Mouse (Mus musculus): ENCODE data around the gene Nav2. TPM values are rescaled to one million over a fixed set of nuclear protein-coding genes. Genes with fewer than 3 reads are reported as not detected.
A peak's percentile ranks its signal among the peaks of the same experiment; 100 is the strongest.

Gene Nav2
- total RNA-seq, 2 experiments from 2014 or later, result 77.1 to 106 TPM

- DNase-seq (ENCODE audit: low spot score in 2 of 2), result peak; percentile 48 to 90
- intact Hi-C loops (cut with DNase I), result loop anchor here (1.0 to 5.0 kb wide), 3 partner anchors 43 to 114 kb away; no protein-coding TSS in a partner anchor
These were observed 167.8 kb downstream of the Nav2 start for GRCm38 (mm10) chr7:49076283-49076694.

DNA sequence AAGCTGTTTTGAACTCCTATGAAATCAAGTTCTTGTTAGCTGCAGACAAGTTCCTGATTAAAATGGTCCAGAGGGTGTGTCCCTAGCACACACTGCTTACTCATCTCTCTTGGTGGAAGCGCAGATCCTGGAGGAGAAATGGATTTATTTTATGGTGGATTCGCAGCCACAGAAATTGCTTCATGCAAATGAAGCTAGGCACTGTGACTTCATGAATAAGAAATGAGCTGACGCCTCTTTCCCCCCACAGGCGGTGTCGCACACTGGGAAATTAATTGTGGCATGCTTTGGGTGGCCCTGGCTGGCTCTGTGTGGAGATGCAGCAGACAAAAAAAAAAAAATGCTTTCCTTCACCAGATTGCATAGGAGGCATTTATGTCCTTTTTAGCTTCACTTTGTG is 170.4 kb downstream of the Nav2 start:
- DNase-seq (ENCODE audit: low spot score in 2 of 2), result peak in 1 of 2 experiments; percentile 86
- intact Hi-C loops (cut with DNase I), result loop anchor here (5.0 kb wide), 1 partner anchor 117 kb away; no protein-coding TSS in a partner anchor

- no peak for DNase-seq (ENCODE audit: low spot score in 2 of 2)
- intact Hi-C loops (cut with DNase I), result no loop called here
These were observed 174.2 kb downstream of the Nav2 start for GRCm38 (mm10) chr7:49082585-49083165.

- peak; percentile 40 to 60 for DNase-seq (ENCODE audit: low spot score in 2 of 2)
- intact Hi-C loops (cut with DNase I), result no loop called here
These were observed 176.3 kb downstream of the Nav2 start for GRCm38 (mm10) chr7:49084768-49085167.

DNA sequence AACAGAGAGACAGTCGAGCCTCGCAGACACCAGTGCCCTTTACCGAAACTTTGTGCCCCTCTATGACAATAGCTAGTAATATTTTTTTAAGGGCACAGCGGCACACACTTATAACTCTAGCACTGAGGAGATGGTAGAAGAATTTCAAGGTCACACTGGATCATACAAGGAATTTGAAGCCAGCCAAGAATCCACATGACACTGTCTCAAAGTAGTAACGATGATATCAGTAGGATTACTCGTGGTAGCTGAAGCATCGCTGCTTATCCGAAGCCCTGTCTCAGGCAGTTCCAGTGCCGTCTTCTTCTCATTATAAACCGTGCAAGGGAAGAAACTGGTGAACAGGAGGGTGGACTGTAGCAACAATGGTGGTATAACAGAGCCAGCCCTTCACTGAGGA is 177.2 kb downstream of the Nav2 start:
- intact Hi-C loops (cut with DNase I), result no loop called here
- DNase-seq (ENCODE audit: low spot score in 2 of 2), result no peak

DNA sequence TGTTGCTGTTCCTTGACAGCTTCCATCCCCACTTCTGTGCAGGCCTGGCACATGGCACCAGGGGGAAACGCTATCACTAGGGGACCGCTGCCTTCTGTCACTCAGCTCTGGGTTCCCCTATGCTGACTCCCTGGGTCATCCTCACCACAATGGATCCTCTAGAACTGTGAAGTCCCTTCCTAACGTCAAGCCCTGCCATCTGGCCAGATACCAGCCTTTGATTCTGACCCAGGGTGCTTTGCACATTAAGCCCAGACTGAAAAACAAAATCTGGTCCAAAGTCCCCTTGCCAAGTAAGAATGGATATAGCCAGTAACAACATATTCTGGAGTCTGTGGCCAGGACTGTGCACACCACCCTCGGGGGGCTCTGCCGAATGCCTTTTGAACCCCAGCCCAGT is 178.6 kb downstream of the Nav2 start:
- DNase-seq (ENCODE audit: low spot score in 2 of 2), result no peak
- intact Hi-C loops (cut with DNase I), result no loop called here

DNA sequence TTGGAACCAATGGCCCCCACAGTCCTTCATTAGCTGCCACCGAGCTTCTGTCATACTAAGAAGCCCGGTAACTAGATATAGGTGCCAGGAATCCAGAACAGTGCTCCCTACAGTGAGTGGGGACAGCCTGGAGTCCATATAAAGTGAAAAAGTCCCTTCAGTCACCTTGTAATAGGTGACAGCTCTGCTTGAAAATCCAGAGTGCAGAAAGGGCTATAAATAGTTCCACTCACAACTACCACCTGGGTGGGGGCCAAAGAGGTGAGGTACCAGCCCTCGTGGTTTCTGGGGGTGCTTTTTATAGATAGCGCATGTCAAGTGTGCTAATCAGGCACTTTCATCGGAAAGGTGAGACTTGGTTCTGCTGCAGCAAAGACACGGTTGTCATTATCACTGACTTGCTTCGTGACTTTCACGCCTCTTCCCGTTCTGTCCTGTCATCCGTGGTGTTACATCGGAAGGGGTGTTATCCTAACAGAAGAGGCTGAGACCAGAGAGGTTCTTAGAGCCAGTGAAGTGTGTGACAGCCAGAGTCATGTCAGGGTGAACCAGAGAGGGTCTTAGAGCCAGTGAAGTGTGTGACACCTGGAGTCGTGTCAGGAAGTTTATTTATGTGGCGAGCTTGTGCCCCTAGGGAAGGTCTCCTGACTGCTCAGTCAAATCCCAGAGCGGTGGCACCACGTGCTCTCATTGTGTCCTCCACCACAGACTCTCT is 179.8 kb downstream of the Nav2 start:
- intact Hi-C loops (cut with DNase I), result no loop called here

GRCm38 (mm10) chr7:49091371-49091770 is 182.9 kb downstream of the Nav2 start:
- DNase-seq (ENCODE audit: low spot score in 2 of 2), result no peak
- intact Hi-C loops (cut with DNase I), result no loop called here

More for the DNA sequence above, 179.8 kb downstream of the Nav2 start:
- no peak for DNase-seq (ENCODE audit: low spot score in 2 of 2)

DNA sequence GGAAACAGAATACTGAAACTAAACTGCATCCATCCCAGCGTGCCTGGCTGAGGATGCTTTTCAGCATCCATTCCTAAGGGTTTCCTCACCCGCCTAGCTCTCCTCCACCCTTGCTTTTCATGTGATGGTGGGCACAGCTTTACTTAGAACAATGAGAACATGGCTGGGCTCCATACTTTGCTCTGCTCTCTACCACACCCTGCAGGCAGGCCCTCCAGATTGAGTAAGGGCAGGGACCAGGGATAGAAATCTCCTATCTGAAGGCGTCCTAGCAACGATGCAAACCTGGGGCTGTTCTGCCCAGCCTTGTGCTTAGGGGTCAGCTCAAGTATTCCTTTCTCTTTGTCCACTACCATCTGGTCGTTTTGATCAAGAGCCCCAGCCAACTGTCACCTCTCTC is 183.4 kb downstream of the Nav2 start:
- no peak for DNase-seq (ENCODE audit: low spot score in 2 of 2)
- intact Hi-C loops (cut with DNase I), result no loop called here

DNA sequence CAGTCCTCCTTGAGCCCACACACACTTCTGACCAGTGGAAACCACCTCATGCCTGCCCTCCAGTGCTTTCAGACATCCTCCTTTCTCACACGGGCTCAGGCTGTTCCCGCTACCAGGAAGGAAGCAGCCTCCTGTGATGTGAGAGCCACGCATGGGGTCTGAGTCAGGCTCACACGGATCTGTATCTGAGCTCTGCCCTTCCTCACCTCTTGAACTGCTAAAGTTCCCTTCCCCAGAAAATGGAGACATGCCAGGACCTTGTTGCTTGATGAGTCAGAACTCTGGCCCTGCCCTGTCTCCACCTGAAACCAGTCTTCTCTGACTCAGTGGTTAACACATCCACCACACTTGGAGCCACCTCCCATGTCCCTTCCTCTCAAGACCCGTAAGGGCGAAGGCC is 185.1 kb downstream of the Nav2 start:
- intact Hi-C loops (cut with DNase I), result no loop called here
- DNase-seq (ENCODE audit: low spot score in 2 of 2), result no peak

GRCm38 (mm10) chr7:49094531-49094930 is 186.0 kb downstream of the Nav2 start:
- DNase-seq (ENCODE audit: low spot score in 2 of 2), result no peak
- intact Hi-C loops (cut with DNase I), result no loop called here

- intact Hi-C loops (cut with DNase I), result no loop called here
- DNase-seq (ENCODE audit: low spot score in 2 of 2), result no peak
These were observed 192.8 kb downstream of the Nav2 start for GRCm38 (mm10) chr7:49101291-49101690.

GRCm38 (mm10) chr7:49102223-49102622 is 193.7 kb downstream of the Nav2 start:
- DNase-seq (ENCODE audit: low spot score in 2 of 2), result no peak
- intact Hi-C loops (cut with DNase I), result no loop called here

- intact Hi-C loops (cut with DNase I), result no loop called here
- DNase-seq (ENCODE audit: low spot score in 2 of 2), result no peak
These were observed 195.9 kb downstream of the Nav2 start for GRCm38 (mm10) chr7:49104376-49104775.

GRCm38 (mm10) chr7:49104793-49105192 is 196.3 kb downstream of the Nav2 start:
- no peak for DNase-seq (ENCODE audit: low spot score in 2 of 2)
- intact Hi-C loops (cut with DNase I), result no loop called here

DNA sequence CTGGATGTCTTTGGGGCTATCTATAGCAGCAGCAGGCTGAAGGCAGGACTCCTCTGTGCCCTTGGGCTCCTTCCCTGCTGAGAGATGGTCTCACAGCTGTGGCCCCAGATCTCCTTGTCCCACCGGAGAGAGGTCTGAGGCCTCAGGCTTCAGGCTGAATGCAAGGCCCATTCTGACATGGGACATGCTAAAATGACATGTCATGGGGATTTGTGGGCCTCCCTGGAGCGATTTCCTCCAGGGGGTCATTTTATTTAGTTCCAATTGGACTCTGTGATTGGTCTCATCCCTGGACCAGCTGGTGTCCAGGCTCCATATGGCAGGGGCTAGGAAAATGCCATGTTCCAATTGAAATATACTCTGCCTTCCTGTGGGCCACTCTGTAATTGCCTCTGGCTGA is 197.0 kb downstream of the Nav2 start:
- intact Hi-C loops (cut with DNase I), result no loop called here
- no peak for DNase-seq (ENCODE audit: low spot score in 2 of 2)

GRCm38 (mm10) chr7:49108076-49108475 is 199.6 kb downstream of the Nav2 start:
- peak in 1 of 2 experiments; percentile 79 for DNase-seq (ENCODE audit: low spot score in 2 of 2)
- intact Hi-C loops (cut with DNase I), result no loop called here

DNA sequence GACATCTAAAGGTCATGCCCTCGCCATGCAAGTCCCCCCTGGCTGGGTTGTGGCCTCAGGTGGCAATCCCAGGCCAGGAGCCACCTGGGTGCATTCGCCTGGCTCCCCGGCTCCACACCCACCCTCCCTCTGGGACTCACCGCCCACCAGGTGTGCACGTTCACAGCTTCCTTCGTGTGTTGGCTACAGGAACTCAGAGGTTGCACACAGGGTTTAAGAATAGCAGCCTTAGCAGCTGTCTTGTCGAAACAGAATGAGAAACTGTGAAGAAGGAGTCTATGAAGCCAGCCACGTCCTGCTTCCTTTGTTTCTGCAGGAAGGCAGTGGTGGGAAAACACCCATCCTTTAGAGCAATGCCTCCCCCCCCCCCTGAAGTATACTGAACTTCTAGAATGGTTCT is 210.5 kb downstream of the Nav2 start:
- intact Hi-C loops (cut with DNase I), result loop anchor here (1.0 to 2.0 kb wide), 2 partner anchors 43 to 118 kb away; no protein-coding TSS in a partner anchor

GRCm38 (mm10) chr7:49119794-49120487 is 211.4 kb downstream of the Nav2 start:
- DNase-seq (ENCODE audit: low spot score in 2 of 2), result peak; percentile 27 to 30
- intact Hi-C loops (cut with DNase I), result loop anchor here (1.0 to 10.0 kb wide), 4 partner anchors 44 to 305 kb away; no protein-coding TSS in a partner anchor

More for the DNA sequence above, 210.5 kb downstream of the Nav2 start:
- DNase-seq (ENCODE audit: low spot score in 2 of 2), result peak; percentile 30 to 86

GRCm38 (mm10) chr7:49120488-49120864 is 212.0 kb downstream of the Nav2 start:
- intact Hi-C loops (cut with DNase I), result loop anchor here (2.0 to 10.0 kb wide), 2 partner anchors 192 to 306 kb away; no protein-coding TSS in a partner anchor
- peak in 1 of 2 experiments; percentile 27 for DNase-seq (ENCODE audit: low spot score in 2 of 2)
